33 mouse cellular contexts compared by ENCODE assay signal in the genomic region with DNA sequence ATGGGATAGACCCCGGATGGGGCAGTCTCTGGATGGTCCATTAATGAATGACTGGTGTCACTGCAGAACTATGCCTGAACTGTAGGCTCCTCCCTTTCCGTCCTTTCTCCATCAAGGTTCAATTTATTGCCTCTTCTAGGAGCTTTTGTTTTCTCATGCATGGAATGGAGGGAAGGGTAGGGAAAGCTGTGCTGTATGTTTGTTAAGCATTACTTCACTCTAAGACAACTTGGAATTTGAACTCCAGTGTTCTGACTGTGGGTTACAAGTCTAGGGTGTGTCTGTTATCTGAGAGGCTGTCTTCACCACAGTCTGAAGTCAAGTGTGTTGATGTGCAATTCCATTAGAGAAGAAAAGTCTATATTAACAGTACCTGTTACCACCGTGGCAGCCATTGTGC. TPM values are rescaled to one million over a fixed set of nuclear protein-coding genes. Genes with fewer than 3 reads are reported as not detected.
A peak's percentile ranks its signal among the peaks of the same experiment; 100 is the strongest.
DNase-seq lines count a peak whose midpoint lies in the region; ATAC-seq and TF ChIP-seq lines count a peak whose summit lies in the region.
"Had no signal": no experiment of that assay in that cellular context is flagged by ENCODE, and none has a peak within 500 bp of the region (broad histone marks: within the 10 kb centered on the region; RNA-seq: fewer than 3 reads in every experiment).

No protein-coding gene starts in this region.

- peak; percentile 46 for DNase-seq in ZHBTc4 (ENCODE audit: low read depth, low spot score)
- DNase-seq in yolk sac, embryonic 10.5 days (ENCODE audit: low spot score), result peak; percentile 58
- DNase-seq in heart, postnatal 14 days, result no peak
- no peak for DNase-seq in liver
- DNase-seq: adrenal gland, postnatal 14 days; cerebellum, adult 11 months; cerebellum, adult 9-11 months; embryo, embryonic 11 days; gastrocnemius, adult 2 months; gastrocnemius, postnatal 36 days; heart, adult 2 months; heart, postnatal 10 days; kidney, adult 11 months; thymus, postnatal 4 days had no signal

- 48% methylated on average over 3 of the region's 3 CpGs for WGBS in intestine, embryonic 15.5 days
- WGBS in small intestine, adult 2 months, result 33% methylated on average over 3 of the region's 3 CpGs

- no peak overlapping the region for H3K4me3 ChIP-seq in intestine, embryonic 15.5 days (replicated peaks)
- H3K4me3 ChIP-seq in small intestine, adult 2 months (ENCODE audit: low read depth, low read length), result no peak overlapping the region
- H3K4me3 ChIP-seq: embryonic facial prominence, embryonic 12.5 days; gastrocnemius, adult 2 months; heart, adult 2 months; heart, embryonic 13.5 days; hindbrain, embryonic 10.5 days; limb, embryonic 12.5 days; lung, embryonic 15.5 days; midbrain, embryonic 12.5 days had no signal

- ATAC-seq in intestine, embryonic 15.5 days, result peak; percentile 92
- ATAC-seq: forebrain, embryonic 14.5 days; hindbrain, embryonic 16.5 days; Patski had no signal

- intact Hi-C loops in heart, postnatal 14 days (cut with DNase I), result no loop called here

- no peak for TF ChIP-seq CTCF in small intestine, adult 2 months (IDR thresholded peaks at IDR 0.05; ENCODE audit: extremely low read depth, insufficient read length, insufficient replicate concordance, low read depth, low read length)

- no peak overlapping the region for H3K9ac ChIP-seq in intestine, embryonic 15.5 days
- H3K9ac ChIP-seq: embryonic facial prominence, embryonic 12.5 days; heart, embryonic 13.5 days; limb, embryonic 12.5 days; lung, embryonic 15.5 days; midbrain, embryonic 12.5 days had no signal

- H3K4me2 ChIP-seq in intestine, embryonic 15.5 days (replicated peaks), result peak overlapping the region; percentile 33
- H3K4me2 ChIP-seq: embryonic facial prominence, embryonic 12.5 days; heart, embryonic 13.5 days; limb, embryonic 12.5 days; liver, embryonic 11.5 days; lung, embryonic 15.5 days; midbrain, embryonic 12.5 days had no signal

- H3K27me3 ChIP-seq in intestine, embryonic 15.5 days (replicated peaks), result no peaks in the 10 kb centered on the region
- no peaks in the 10 kb centered on the region for H3K27me3 ChIP-seq in small intestine, adult 2 months (ENCODE audit: control insufficient read depth, insufficient read depth, low read length)
- H3K27me3 ChIP-seq: CH12.LX; embryonic facial prominence, embryonic 12.5 days; heart, embryonic 13.5 days; limb, embryonic 12.5 days; lung, embryonic 15.5 days; midbrain, embryonic 12.5 days; Patski had no signal

- 0 out of 2 replicates have a peak, but pooled peaks cover 9% of the 10 kb centered on the region for H3K4me1 ChIP-seq in intestine, embryonic 15.5 days (replicated peaks)
- H3K4me1 ChIP-seq in small intestine, adult 2 months (ENCODE audit: control insufficient read depth, insufficient read depth, insufficient read length, low read length), result peaks cover 26% of the 10 kb centered on the region
- H3K4me1 ChIP-seq: embryonic facial prominence, embryonic 12.5 days; hindbrain, embryonic 10.5 days; midbrain, embryonic 12.5 days had no signal

- H3K9me3 ChIP-seq in intestine, embryonic 15.5 days, result no peaks in the 10 kb centered on the region
- H3K9me3 ChIP-seq: embryonic facial prominence, embryonic 12.5 days; G1E; heart, embryonic 13.5 days; hindbrain, embryonic 10.5 days; limb, embryonic 12.5 days; lung, embryonic 15.5 days; midbrain, embryonic 12.5 days had no signal

- no peaks in the 10 kb centered on the region for H3K36me3 ChIP-seq in intestine, embryonic 15.5 days
- H3K36me3 ChIP-seq in small intestine, adult 2 months (ENCODE audit: control insufficient read depth, insufficient read depth, low read length), result no peaks in the 10 kb centered on the region
- H3K36me3 ChIP-seq: embryonic facial prominence, embryonic 12.5 days; G1E; heart, embryonic 13.5 days; hindbrain, embryonic 10.5 days; limb, embryonic 12.5 days; lung, embryonic 15.5 days; midbrain, embryonic 12.5 days had no signal

- H3K27ac ChIP-seq in intestine, embryonic 15.5 days, result peak overlapping the region; percentile 27; the same call in 1 of the 2 replicates
- peak overlapping the region; percentile 83 for H3K27ac ChIP-seq in small intestine, adult 2 months (ENCODE audit: insufficient read depth, low read depth, low read length)
- H3K27ac ChIP-seq: embryonic facial prominence, embryonic 12.5 days; gastrocnemius, adult 2 months; heart, adult 2 months; heart, embryonic 13.5 days; hindbrain, embryonic 10.5 days; kidney, postnatal 0 days; limb, embryonic 12.5 days; lung, embryonic 15.5 days; midbrain, embryonic 12.5 days had no signal

- TF ChIP-seq POLR2A in small intestine, adult 2 months (IDR thresholded peaks at IDR 0.05; ENCODE audit: low read depth, low read length), result no peak

RNA-seq across cellular contexts. Expression of gene Stambpl1, which starts 17.0 kb away (rescaled TPM):
- polyA plus RNA-seq in intestine, embryonic 15.5 days (2015; fragmentation: Nextera tagmentation; extraction: Ambion mirVana), result 19.6 and 20.2 TPM in 2 replicates
- 2.6 and 6.8 TPM in 2 replicates for polyA plus RNA-seq in small intestine, adult 2 months (2012; rRNA removed)
- 1 to 10 TPM; 4.6 to 4.9 TPM for total RNA-seq in heart, postnatal 14 days (2021)
- polyA plus RNA-seq: G1E had no signal

RNA-seq across cellular contexts. Expression of gene Ankrd22, which starts 43.2 kb away (rescaled TPM):
- polyA plus RNA-seq in intestine, embryonic 15.5 days (2015; fragmentation: Nextera tagmentation; extraction: Ambion mirVana), result 1.5 and 1.7 TPM in 2 replicates
- polyA plus RNA-seq in small intestine, adult 2 months (2012; rRNA removed), result 0.19 TPM in 1 of 2 replicates, not detected in the other
- not detected for total RNA-seq in heart, postnatal 14 days (2021)
- total RNA-seq: adrenal gland, postnatal 14 days; CH12.LX; gastrocnemius, adult 2 months; gastrocnemius, postnatal 36 days; heart, adult 2 months; heart, postnatal 10 days; midbrain, postnatal 0 days had no signal
- polyA plus RNA-seq: C2C12; forebrain, embryonic 14.5 days; frontal cortex, adult 2 months; G1E; hindbrain, embryonic 10.5 days; hindbrain, embryonic 16.5 days; liver, embryonic 11.5 days; midbrain, embryonic 12.5 days; midbrain, postnatal 0 days; neural tube, embryonic 14.5 days had no signal

RNA-seq across cellular contexts. Expression of gene Acta2, which starts 46.4 kb away (rescaled TPM):
- 1,375 and 1,410 TPM in 2 replicates for polyA plus RNA-seq in intestine, embryonic 15.5 days (2015; fragmentation: Nextera tagmentation; extraction: Ambion mirVana)
- polyA plus RNA-seq in small intestine, adult 2 months (2012; rRNA removed), result 432 and 487 TPM in 2 replicates
- total RNA-seq in heart, postnatal 14 days (2021), result 100 to 1,000 TPM; 391 to 443 TPM
- total RNA-seq: G1E had no signal
- polyA plus RNA-seq: G1E had no signal

Comparison
In these comparisons a context has a peak if more than half of its experiments do, and no peak if none do; other contexts are left out.
1. DNase-seq: peak in ZHBTc4 (single experiment) and yolk sac, embryonic 10.5 days (single experiment); none in heart, postnatal 14 days (0 of 2) and liver (single experiment).